Mouse (Mus musculus): ENCODE measurements around the gene Nol12. TPM values are rescaled to one million over a fixed set of nuclear protein-coding genes. Genes with fewer than 3 reads are reported as not detected.
A peak's percentile ranks its signal among the peaks of the same experiment; 100 is the strongest.

Nol12 gene
- polyA plus RNA-seq, 1 experiment from 2014 or later, result 24.5 TPM

DNA sequence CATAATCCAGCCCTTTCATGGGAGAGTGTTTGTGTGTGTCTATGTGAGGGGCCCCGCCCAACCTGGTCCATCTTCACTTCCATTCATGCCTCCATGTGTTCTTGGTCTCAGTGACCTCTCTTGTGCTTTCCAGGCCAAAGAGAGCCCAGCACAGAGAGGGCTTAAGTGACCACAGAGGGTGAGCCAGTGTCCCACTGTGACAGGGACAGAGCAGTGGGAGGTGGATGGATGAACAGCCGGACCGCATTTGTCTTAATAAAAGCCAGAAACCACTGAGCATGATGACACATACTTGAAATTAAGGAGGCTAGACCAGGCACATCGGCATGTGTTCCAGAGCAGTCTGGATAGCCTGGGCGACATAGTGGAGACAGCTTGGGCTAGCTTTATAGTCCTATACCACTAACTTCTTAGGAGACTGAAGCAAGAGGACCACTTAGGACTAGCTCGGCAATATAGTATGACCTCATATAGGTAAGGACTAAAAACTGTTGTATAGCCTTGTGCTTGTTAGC is 4.5 kb upstream of the Nol12 start:
- peaks cover 10% of the 10 kb centered on the region; the same call in 1 of the 2 replicates for H3K36me3 ChIP-seq (replicated peaks)
- no peak overlapping the region for H3K9ac ChIP-seq
- H3K4me1 ChIP-seq (replicated peaks), result peaks cover 73% of the 10 kb centered on the region
- H3K4me3 ChIP-seq (replicated peaks), result no peak overlapping the region
- H3K4me2 ChIP-seq, result no peak overlapping the region
- H3K27ac ChIP-seq (replicated peaks), result peak overlapping the region; percentile 56; the same call in 1 of the 2 replicates
- H3K27me3 ChIP-seq, result no peaks in the 10 kb centered on the region
- H3K9me3 ChIP-seq (replicated peaks), result no peaks in the 10 kb centered on the region
- no peak for ATAC-seq (ENCODE audit: insufficient read depth)
- 86% methylated on average over 6 of the region's 6 CpGs for WGBS (ENCODE audit: insufficient replicate concordance)

DNA sequence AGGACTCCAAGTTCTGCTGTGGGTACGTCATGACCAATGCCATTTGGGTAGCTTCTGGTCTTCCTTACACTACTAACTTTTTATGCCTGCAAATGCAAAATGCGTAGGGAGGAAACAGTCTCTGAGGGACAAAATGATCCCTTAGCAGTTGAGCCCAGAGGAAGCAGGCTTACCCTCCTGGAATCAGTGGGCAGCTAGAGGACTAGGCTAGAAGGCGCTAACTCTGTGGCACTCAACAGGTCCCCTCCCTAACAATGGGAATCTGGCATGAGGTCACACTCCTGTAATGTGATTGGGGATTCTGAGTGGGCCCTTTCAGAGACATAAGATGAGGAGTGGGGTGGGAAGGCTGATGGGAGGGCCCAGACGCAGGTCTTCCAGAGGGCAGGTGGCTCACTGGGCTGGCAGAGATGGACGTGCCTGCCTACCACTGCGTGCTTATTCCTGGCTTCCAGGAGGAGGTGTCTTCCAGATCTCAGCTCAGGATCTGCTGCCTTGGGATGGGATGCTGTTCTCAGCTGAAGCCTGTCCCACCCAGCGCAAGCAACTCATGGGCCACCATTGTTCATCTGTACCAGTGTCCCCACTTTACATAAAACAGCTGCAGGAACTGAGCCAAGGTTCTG is 3.8 kb upstream of the Nol12 start:
- 85% methylated on average over 7 of the region's 7 CpGs for WGBS (ENCODE audit: insufficient replicate concordance)
- H3K9me3 ChIP-seq (replicated peaks), result no peaks in the 10 kb centered on the region
- H3K27ac ChIP-seq (replicated peaks), result peak overlapping the region; percentile 56
- no peak overlapping the region for H3K4me2 ChIP-seq
- H3K4me1 ChIP-seq (replicated peaks), result peaks cover 73% of the 10 kb centered on the region
- no peak overlapping the region for H3K9ac ChIP-seq
- no peak for ATAC-seq (ENCODE audit: insufficient read depth)
- peaks cover 10% of the 10 kb centered on the region; the same call in 1 of the 2 replicates for H3K36me3 ChIP-seq (replicated peaks)
- no peaks in the 10 kb centered on the region for H3K27me3 ChIP-seq
- no peak overlapping the region for H3K4me3 ChIP-seq (replicated peaks)

DNA sequence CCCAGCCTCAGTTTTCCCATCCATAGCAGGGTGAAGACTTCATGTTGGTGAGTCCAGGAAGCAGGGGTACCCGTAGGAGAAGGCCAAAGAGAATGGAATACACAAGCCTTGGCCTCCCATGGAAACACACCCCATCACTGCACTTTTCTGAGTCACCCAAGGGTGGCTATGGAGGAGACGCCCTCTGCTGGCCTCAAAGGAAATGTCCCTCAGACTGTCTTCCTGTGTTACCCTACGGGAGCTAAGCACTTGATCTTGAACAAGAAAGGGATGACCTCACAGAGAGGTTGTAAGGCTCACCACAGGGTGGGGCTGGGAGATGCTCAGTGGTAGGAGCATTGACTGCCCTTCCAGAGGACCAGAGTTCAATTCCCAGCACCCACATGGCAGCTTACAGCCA is 3.2 kb upstream of the Nol12 start:
- peaks cover 12% of the 10 kb centered on the region; the same call in 1 of the 2 replicates for H3K36me3 ChIP-seq (replicated peaks)
- no peaks in the 10 kb centered on the region for H3K9me3 ChIP-seq (replicated peaks)
- peak overlapping the region; percentile 56 for H3K27ac ChIP-seq (replicated peaks)
- peaks cover 73% of the 10 kb centered on the region for H3K4me1 ChIP-seq (replicated peaks)
- 2% methylated on average over 3 of the region's 3 CpGs for WGBS (ENCODE audit: insufficient replicate concordance)
- peak; percentile 16; the same call in 1 of the 2 replicates for ATAC-seq (ENCODE audit: insufficient read depth)
- H3K27me3 ChIP-seq, result no peaks in the 10 kb centered on the region
- no peak overlapping the region for H3K4me3 ChIP-seq (replicated peaks)
- no peak overlapping the region for H3K4me2 ChIP-seq
- H3K9ac ChIP-seq, result no peak overlapping the region

DNA sequence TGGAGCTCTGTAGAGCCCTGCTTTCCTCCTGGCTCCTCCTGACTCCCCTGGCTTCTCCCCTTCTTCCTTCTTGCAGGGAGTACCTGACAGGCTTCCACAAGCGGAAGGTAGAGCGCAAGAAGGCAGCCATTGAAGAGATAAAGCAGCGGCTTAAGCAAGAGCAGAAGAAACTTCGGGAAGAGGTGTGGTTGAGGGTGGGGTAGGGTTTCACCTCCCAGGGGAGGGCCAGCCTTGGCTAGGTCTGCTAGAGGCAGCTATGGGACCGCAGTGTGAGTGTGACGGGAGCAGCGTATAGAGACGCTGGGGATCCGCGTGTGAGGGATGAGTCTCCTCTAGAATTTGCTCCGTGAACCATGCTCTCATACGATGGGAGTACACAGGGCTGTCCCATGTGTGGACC is 1.7 kb downstream of the Nol12 start:
- Histone ChIP-seq H3K27ac (replicated peaks) (peak overlapping the region; percentile 81), H3K9me3 (replicated peaks) (no peaks in the 10 kb centered on the region), H3K9ac (peak overlapping the region; percentile 76), H3K27me3 (no peaks in the 10 kb centered on the region), H3K36me3 (replicated peaks) (peaks cover 50% of the 10 kb centered on the region), H3K4me3 (replicated peaks) (peak overlapping the region; percentile 85), H3K4me1 (replicated peaks) (peaks cover 51% of the 10 kb centered on the region), H3K4me2 (peak overlapping the region; percentile 76)
- 65% methylated on average over 12 of the region's 12 CpGs for WGBS (ENCODE audit: insufficient replicate concordance)
- ATAC-seq (ENCODE audit: insufficient read depth), result peak; percentile 58

DNA sequence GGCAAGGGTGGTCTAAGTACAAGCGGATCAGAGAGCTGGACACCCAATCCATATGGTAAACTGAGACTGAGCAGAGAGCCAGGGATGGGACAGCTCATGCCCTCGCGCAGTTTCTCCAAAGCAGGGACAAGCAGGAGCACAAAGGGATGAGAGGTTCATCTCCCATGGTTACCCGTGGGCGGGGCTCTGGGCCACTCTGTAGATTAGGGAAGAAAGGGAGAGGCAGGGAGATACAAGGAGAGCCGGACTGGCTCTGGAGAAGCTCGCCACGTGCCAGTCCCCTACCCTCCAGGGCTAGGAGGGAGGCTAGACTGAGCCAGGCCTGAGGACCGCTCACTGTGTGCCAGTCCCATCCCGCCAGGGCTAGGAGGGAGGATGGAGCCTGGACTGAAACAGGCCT is 2.6 kb downstream of the Nol12 start:
- WGBS (ENCODE audit: insufficient replicate concordance), result 85% methylated on average over 10 of the region's 10 CpGs
- no peaks in the 10 kb centered on the region for H3K27me3 ChIP-seq
- H3K4me3 ChIP-seq (replicated peaks), result no peak overlapping the region
- peaks cover 44% of the 10 kb centered on the region for H3K4me1 ChIP-seq (replicated peaks)
- H3K4me2 ChIP-seq, result peak overlapping the region; percentile 76; the same call in 1 of the 2 replicates
- H3K27ac ChIP-seq (replicated peaks), result 0 out of 2 replicates have a peak overlapping the region, but pooled peaks have one; percentile 81
- H3K9me3 ChIP-seq (replicated peaks), result no peaks in the 10 kb centered on the region
- no peak for ATAC-seq (ENCODE audit: insufficient read depth)
- peaks cover 55% of the 10 kb centered on the region for H3K36me3 ChIP-seq (replicated peaks)
- no peak overlapping the region for H3K9ac ChIP-seq

DNA sequence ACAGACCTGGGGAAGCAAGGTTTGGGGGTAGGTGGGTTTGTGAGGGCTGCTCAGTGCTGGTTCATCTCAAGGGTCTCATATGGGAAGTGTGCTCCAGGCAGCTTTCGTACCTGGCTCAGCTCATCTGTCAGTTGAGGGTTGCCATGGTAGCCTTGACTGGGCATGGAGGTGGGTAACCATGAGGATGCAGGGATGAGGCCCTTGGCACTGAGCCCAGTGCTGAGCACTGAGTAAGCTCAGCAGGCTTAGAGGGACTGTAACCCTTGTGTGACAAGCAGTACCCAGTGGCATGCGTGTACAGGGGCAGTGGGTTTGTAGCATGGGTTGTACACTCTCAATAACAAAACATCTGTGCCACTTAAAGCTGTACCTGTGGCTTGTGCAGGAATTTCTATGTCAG is 3.2 kb downstream of the Nol12 start:
- Histone ChIP-seq H3K9ac (no peak overlapping the region), H3K27me3 (no peaks in the 10 kb centered on the region), H3K36me3 (replicated peaks) (peaks cover 55% of the 10 kb centered on the region), H3K4me3 (replicated peaks) (no peak overlapping the region), H3K27ac (replicated peaks) (no peak overlapping the region), H3K4me1 (replicated peaks) (peaks cover 46% of the 10 kb centered on the region), H3K9me3 (replicated peaks) (no peaks in the 10 kb centered on the region), H3K4me2 (no peak overlapping the region)
- 85% methylated on average over 2 of the region's 2 CpGs for WGBS (ENCODE audit: insufficient replicate concordance)
- no peak for ATAC-seq (ENCODE audit: insufficient read depth)

DNA sequence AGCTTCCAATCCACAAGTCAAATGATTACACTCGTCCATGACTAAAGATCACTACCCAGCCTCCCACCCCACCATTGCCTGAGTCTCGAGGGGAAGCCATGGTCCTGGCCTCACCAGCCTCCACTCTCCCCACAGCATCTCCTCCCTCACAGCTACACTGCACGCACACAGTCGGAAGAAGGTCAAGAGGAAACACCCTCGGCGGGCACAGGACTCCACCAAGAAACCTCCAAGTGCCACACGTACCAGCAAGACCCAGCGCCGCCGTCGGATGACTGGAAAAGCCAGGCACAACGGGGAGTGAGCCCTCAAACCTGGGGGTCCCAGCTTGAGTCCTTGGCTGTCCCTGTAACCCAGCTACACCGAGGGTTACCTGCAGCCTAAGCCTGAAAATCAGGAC is 5.6 kb downstream of the Nol12 start:
- Histone ChIP-seq H3K9ac (no peak overlapping the region), H3K27me3 (peaks cover 4% of the 10 kb centered on the region; the same call in 1 of the 2 replicates), H3K4me2 (no peak overlapping the region), H3K36me3 (replicated peaks) (peaks cover 57% of the 10 kb centered on the region), H3K4me3 (replicated peaks) (no peak overlapping the region), H3K9me3 (replicated peaks) (no peaks in the 10 kb centered on the region), H3K27ac (replicated peaks) (no peak overlapping the region), H3K4me1 (replicated peaks) (peaks cover 31% of the 10 kb centered on the region)
- no peak for ATAC-seq (ENCODE audit: insufficient read depth)
- 85% methylated on average over 13 of the region's 13 CpGs for WGBS (ENCODE audit: insufficient replicate concordance)

DNA sequence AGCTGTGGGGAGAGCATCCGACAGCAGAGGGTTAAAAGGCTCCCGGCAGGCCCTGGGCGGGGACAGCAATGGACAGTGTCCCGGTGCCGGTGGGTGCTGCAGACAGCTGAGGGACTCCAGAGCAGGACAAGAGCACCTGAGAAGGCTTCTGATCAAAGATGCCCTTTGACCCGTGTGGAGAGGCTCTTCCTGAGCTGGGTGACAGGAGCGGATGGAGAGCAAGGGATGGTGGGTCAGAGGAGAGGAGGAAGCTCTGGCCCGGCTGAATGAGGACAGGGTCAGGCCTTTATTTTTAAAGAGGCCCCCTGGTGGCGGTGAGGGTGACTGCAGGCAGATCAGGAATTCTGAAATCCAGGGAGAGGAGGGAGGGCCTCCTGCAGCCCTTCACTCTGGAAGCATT is 7.9 kb downstream of the Nol12 start:
- Histone ChIP-seq H3K4me1 (replicated peaks) (peaks cover 14% of the 10 kb centered on the region), H3K9me3 (replicated peaks) (no peaks in the 10 kb centered on the region), H3K27me3 (peaks cover 27% of the 10 kb centered on the region), H3K4me3 (replicated peaks) (peak overlapping the region; percentile 34), H3K36me3 (replicated peaks) (peaks cover 45% of the 10 kb centered on the region), H3K9ac (no peak overlapping the region), H3K4me2 (peak overlapping the region; percentile 59), H3K27ac (replicated peaks) (no peak overlapping the region)
- WGBS (ENCODE audit: insufficient replicate concordance), result 14% methylated on average over 9 of the region's 9 CpGs
- peak; percentile 47 for ATAC-seq (ENCODE audit: insufficient read depth)

DNA sequence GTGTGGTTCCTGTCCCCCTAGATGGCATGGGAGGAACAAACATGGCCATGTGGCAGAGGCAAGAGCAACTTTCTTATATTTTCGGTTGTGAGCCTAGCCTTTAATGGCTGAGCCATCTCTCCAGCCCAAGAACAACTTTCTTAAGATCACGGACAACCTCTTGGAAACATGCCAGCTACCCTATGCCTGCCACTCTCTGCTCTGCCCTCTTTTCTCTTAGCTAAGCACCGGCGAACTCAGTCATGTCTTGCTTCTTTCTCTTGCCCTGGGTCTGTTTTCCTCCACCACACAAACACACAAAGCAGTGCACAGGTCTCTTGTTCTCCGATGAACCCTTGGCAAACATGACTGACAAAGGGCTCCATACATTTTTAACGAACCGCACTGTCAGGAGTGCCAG is 11.5 kb downstream of the Nol12 start:
- Histone ChIP-seq H3K4me2 (no peak overlapping the region), H3K4me1 (replicated peaks) (peaks cover 23% of the 10 kb centered on the region), H3K36me3 (replicated peaks) (peaks cover 9% of the 10 kb centered on the region), H3K9me3 (replicated peaks) (no peaks in the 10 kb centered on the region), H3K27me3 (peaks cover 46% of the 10 kb centered on the region), H3K9ac (no peak overlapping the region), H3K4me3 (replicated peaks) (no peak overlapping the region), H3K27ac (replicated peaks) (no peak overlapping the region)
- WGBS (ENCODE audit: insufficient replicate concordance), result 66% methylated on average over 7 of the region's 7 CpGs
- ATAC-seq (ENCODE audit: insufficient read depth), result no peak

DNA sequence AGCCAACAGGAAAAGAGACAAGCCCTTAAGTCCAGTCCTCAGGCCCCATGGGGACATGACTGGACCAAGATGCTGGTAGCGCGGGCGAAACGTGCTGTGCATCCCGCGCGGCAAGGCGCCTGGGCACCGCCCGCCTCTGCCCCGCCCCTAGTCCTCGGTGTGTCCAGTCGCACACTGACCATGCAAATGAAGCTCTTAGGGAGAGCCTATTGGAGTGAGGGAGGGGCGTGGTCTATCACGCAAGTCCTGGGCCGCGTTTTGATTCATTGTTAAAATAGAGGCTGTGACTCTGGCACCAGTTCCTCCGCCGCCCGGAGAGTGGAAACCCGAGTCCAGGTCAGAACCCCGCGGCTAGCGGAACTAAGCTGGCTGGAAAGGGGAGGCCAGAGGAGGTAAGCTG is 12.9 kb downstream of the Nol12 start, which contains the start of gene Triobp:
Triobp (plus strand) TSS at position 68 of the 400 bp plus-strand sequence.
- Histone ChIP-seq H3K4me1 (replicated peaks) (peaks cover 18% of the 10 kb centered on the region), H3K9me3 (replicated peaks) (no peaks in the 10 kb centered on the region), H3K4me2 (peak within 1 kb of the TSS; percentile 67), H3K27ac (replicated peaks) (no peak within 1 kb of the TSS), H3K27me3 (peaks cover 46% of the 10 kb centered on the region), H3K9ac (no peak within 1 kb of the TSS), H3K36me3 (replicated peaks) (0 out of 2 replicates have a peak, but pooled peaks cover 2% of the 10 kb centered on the region), H3K4me3 (replicated peaks) (peak within 1 kb of the TSS; percentile 30)
- WGBS (ENCODE audit: insufficient replicate concordance), result under 1% methylated on average over 24 of the region's 24 CpGs
- peak; percentile 90 for ATAC-seq (ENCODE audit: insufficient read depth)

DNA sequence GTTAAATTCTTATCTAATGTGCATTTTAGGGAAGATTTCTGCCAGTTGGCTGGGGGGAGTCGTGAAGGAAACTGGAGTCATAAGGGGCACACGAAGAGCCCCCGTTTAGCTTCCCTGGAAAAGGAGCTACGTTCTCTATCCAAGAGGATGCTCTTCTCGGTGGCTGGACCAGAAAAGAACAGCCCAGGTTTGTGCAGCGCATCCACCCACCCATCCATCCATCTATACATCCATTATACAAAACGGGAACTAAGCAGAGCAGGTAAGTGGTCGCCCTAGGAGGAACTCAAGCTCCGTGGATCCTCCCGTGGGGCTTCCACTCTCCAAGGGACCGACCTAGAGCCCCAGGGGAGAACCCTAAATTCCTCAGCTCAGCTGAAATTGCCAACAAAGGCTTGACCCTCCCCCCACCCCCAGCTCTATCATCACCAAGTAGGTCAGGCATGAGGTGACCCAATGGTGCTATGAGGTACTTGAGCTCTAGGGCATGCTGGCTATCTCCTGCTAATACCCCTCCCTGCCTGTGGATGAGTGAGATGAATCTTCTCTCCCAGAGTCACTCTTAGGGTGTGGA is 13.5 kb downstream of the Nol12 start:
- WGBS (ENCODE audit: insufficient replicate concordance), result 6% methylated on average over 11 of the region's 11 CpGs
- Histone ChIP-seq H3K27me3 (peaks cover 46% of the 10 kb centered on the region), H3K4me1 (replicated peaks) (peaks cover 15% of the 10 kb centered on the region), H3K9me3 (replicated peaks) (no peaks in the 10 kb centered on the region), H3K4me2 (peak overlapping the region; percentile 67), H3K9ac (no peak overlapping the region), H3K36me3 (replicated peaks) (0 out of 2 replicates have a peak, but pooled peaks cover 2% of the 10 kb centered on the region), H3K27ac (replicated peaks) (no peak overlapping the region), H3K4me3 (replicated peaks) (peak overlapping the region; percentile 30)
- no peak for ATAC-seq (ENCODE audit: insufficient read depth)

Measured in liver, embryonic 15.5 days (tissue).